Mouse (Mus musculus): Measurements from ENCODE around the gene Ttc23l. TPM values are rescaled to one million over a fixed set of nuclear protein-coding genes. Genes with fewer than 3 reads are reported as not detected.

Ttc23l gene
- not detected in 2 replicates for polyA plus RNA-seq (2015; fragmentation: Nextera tagmentation; extraction: Ambion mirVana)

DNA sequence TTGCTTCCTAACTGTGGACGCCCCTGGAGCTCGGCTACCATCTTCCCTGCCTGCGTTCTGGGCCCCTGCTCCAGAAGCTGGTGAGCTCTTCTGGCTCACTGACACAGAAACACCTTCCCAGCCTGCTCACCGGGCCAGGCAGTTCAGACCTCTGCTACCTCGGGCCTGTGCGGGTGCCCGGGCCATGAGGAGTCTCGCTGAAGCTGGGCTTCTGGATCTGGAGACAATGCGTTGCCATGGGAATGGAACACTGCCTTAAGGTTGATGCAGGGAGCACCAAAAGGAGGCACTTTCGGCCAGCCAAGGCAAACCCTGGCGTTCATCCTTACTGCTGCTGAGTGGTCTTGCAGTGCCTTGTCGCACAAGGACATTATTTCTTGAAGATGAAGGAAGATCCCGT is at the start of gene Ttc23l:
Gene Ttc23l, minus strand, starts transcription at position 204 of the 400 bp plus-strand sequence.
- H3K27me3 ChIP-seq, result no peaks in the 10 kb centered on the region
- no peaks in the 10 kb centered on the region for H3K4me1 ChIP-seq
- ATAC-seq (replicated peaks), result no peak
- no peak within 1 kb of the TSS for H3K4me3 ChIP-seq
- H3K36me3 ChIP-seq, result no peaks in the 10 kb centered on the region
- no peak within 1 kb of the TSS for H3K9ac ChIP-seq (replicated peaks)
- H3K9me3 ChIP-seq, result no peaks in the 10 kb centered on the region
- no peak within 1 kb of the TSS for H3K4me2 ChIP-seq (replicated peaks)
- WGBS, result 83% methylated on average over 13 of the region's 13 CpGs
- H3K27ac ChIP-seq (replicated peaks), result no peak within 1 kb of the TSS

DNA sequence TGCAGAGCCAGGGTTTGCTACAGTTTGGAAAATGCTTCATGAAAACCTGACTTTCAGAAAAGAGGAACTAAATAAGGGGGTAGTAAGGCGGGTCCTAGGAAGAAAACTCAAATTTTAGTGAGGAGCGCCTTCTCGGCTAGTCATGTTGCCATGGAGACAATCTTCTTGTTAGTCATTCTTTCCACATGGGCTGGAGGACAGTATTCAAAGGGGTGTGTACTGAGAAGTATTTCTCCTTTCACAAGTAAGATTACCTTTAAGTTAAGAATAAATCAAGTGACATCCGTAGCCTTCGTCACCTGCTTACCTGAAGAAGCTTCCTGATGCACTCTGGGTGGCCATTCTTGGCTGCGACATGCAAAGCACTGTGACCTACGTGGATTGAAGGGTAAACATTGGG is 40.9 kb upstream of the Ttc23l start:
- H3K36me3 ChIP-seq, result no peaks in the 10 kb centered on the region; the same call in 1 of the 2 replicates
- no peak for ATAC-seq (replicated peaks)
- H3K4me1 ChIP-seq, result peaks cover 11% of the 10 kb centered on the region; the same call in 1 of the 2 replicates
- H3K9ac ChIP-seq (replicated peaks), result no peak overlapping the region
- no peak overlapping the region for H3K4me3 ChIP-seq
- H3K27me3 ChIP-seq, result no peaks in the 10 kb centered on the region
- no peak overlapping the region for H3K27ac ChIP-seq (replicated peaks)
- H3K4me2 ChIP-seq (replicated peaks), result no peak overlapping the region
- H3K9me3 ChIP-seq, result no peaks in the 10 kb centered on the region
- 81% methylated on average over 7 of the region's 7 CpGs for WGBS

DNA sequence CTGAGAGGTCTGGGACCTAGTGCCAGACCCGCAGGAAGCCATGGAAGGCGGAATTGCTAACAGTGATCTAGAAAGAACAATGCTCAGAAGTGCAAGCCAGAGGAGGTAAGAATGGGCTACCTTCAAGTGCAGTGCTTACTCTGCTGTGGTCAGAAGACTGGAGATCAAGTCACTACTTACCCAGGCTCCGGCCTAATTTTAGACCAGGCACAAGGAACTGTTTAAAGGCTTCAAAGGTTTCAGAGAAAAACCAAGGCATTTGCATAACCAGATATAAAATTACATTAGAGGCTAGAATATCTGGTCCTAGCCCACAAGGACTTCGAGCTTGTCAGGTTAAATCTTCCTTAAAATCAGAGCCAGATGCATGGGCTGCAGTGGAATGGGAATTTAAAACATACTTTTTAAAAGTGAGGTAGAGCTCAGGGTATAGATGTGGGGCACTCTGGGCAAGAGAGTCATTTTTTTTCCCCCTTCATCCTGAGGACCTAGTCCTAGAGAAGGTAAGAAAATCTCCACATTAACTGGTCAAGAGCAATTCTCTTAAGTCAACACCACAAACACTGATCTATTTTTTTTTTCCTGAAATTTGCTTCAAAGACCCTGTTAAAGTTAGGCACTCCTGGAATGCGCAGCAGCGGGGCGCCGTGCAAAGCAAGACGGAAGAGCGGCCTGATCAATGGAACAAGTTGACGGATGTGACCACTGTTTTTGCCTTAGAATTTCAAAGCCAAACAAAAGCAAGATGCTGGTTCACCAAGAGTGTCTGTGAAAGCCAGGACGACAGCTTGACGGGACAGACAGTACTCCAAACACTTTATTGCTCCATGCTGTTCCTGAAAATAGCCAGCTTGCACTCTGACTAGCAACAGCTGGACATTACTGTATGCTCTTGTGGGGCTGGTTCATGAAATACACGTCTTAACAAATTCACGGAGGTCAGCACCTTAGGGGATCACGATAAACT is 40.1 kb upstream of the Ttc23l start:
- 81% methylated on average over 16 of the region's 16 CpGs for whole genome bisulfite sequencing

DNA sequence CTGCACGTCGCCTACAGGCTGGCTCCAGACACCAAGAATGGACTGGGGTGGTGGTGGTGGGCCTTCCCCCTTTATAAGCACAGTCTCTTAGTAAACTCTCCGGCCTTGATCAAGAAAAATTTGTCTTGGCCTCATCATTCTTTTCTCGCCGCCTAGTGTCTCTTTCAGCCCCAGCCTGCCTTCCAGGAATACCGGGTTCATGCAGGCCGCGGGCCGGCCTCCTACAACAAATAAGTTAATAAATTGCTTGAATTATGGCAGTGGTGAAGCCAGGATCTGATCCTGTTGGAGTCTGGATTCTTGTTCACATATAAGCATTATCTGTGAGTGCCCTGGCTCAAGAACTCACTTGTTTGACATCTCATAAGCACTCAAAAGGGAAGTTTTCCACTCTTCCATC is 38.4 kb upstream of the Ttc23l start:
- no peak for ATAC-seq (replicated peaks)
- Histone ChIP-seq H3K9me3 (no peaks in the 10 kb centered on the region), H3K9ac (replicated peaks) (no peak overlapping the region), H3K4me2 (replicated peaks) (no peak overlapping the region), H3K36me3 (no peaks in the 10 kb centered on the region), H3K27me3 (no peaks in the 10 kb centered on the region), H3K27ac (replicated peaks) (no peak overlapping the region), H3K4me1 (peaks cover 11% of the 10 kb centered on the region; the same call in 1 of the 2 replicates), H3K4me3 (no peak overlapping the region)
- WGBS, result 96% methylated on average over 9 of the region's 9 CpGs

More for the DNA sequence above, 40.1 kb upstream of the Ttc23l start:
- Histone ChIP-seq H3K9me3 (no peaks in the 10 kb centered on the region), H3K27me3 (no peaks in the 10 kb centered on the region), H3K27ac (replicated peaks) (no peak overlapping the region), H3K4me1 (peaks cover 11% of the 10 kb centered on the region; the same call in 1 of the 2 replicates), H3K4me3 (no peak overlapping the region), H3K4me2 (replicated peaks) (no peak overlapping the region), H3K9ac (replicated peaks) (no peak overlapping the region), H3K36me3 (no peaks in the 10 kb centered on the region)
- no peak for ATAC-seq (replicated peaks)

DNA sequence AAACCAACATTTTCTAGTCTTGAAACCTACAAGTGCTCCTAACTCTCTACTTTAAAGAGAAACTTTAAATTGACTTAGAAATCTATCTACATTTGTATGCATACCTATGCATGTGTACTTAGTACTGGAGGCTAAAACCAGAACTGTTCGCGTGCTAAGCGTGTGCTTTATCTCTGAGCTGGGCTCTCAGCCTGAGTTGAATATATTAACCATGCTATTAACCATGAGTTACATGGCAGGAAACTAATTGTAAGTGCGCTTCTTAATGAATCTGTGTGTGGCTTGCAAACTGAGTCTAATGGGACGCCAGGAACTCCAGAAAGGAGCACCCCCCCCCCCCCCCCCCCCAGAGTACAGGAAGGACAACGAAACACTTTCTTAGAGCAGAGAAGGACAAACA is 36.9 kb upstream of the Ttc23l start:
- peaks cover 11% of the 10 kb centered on the region; the same call in 1 of the 2 replicates for H3K4me1 ChIP-seq
- no peak overlapping the region for H3K9ac ChIP-seq (replicated peaks)
- H3K36me3 ChIP-seq, result no peaks in the 10 kb centered on the region
- 34% methylated on average over 6 of the region's 6 CpGs for WGBS
- no peaks in the 10 kb centered on the region for H3K9me3 ChIP-seq
- no peak overlapping the region for H3K27ac ChIP-seq (replicated peaks)
- ATAC-seq (replicated peaks), result 0 out of 2 replicates have a peak, but pooled peaks have one; percentile 37
- H3K27me3 ChIP-seq, result no peaks in the 10 kb centered on the region
- no peak overlapping the region for H3K4me3 ChIP-seq
- H3K4me2 ChIP-seq (replicated peaks), result no peak overlapping the region

DNA sequence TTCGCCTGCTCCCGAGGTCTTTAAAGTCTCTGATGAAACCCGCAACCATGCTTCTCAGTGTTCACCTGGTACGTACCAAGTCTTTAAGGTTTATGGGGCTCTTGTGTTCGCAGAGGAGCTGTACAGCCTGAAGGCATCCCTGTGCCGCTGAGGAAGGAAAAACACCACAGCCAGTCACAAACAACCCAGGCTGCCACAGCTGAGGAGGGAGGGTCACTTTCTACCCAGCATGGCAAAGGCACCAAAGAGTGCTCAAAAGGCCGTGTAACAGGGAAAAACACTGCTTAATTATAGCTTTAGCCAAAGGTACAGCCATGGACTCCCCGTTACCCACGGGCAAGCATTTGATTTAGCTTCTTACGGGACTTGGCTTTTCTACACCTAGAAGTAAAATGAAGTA is 36.4 kb upstream of the Ttc23l start:
- H3K27me3 ChIP-seq, result no peaks in the 10 kb centered on the region
- no peaks in the 10 kb centered on the region for H3K9me3 ChIP-seq
- 0 out of 2 replicates have a peak, but pooled peaks have one; percentile 33 for ATAC-seq (replicated peaks)
- no peak overlapping the region for H3K4me3 ChIP-seq
- no peak overlapping the region for H3K4me2 ChIP-seq (replicated peaks)
- WGBS, result 71% methylated on average over 10 of the region's 10 CpGs
- no peak overlapping the region for H3K9ac ChIP-seq (replicated peaks)
- H3K4me1 ChIP-seq, result peaks cover 11% of the 10 kb centered on the region; the same call in 1 of the 2 replicates
- no peak overlapping the region for H3K27ac ChIP-seq (replicated peaks)
- H3K36me3 ChIP-seq, result no peaks in the 10 kb centered on the region

DNA sequence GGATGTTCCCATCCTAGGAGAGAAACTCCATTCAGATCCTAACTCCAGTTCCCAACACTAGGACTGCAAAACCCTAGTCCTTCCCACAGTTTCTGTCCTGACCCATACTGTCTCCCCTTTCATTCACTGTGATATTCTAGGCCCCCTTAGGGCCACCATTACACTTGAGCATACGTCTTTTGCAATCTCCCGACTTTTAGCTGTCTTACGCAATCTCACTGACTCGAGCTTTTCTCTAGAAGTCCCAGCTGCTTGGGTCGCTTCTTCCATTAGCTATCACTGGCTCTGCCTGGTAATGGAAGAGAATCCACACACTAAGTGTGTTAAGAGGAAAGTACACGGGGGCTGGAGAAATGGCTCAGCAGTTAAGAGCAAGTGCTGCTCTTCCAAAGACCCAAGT is 34.6 kb upstream of the Ttc23l start:
- Histone ChIP-seq H3K27ac (replicated peaks) (no peak overlapping the region), H3K27me3 (no peaks in the 10 kb centered on the region), H3K4me2 (replicated peaks) (no peak overlapping the region), H3K4me3 (no peak overlapping the region), H3K4me1 (peaks cover 11% of the 10 kb centered on the region; the same call in 1 of the 2 replicates), H3K9me3 (no peaks in the 10 kb centered on the region), H3K36me3 (no peaks in the 10 kb centered on the region; the same call in 1 of the 2 replicates), H3K9ac (replicated peaks) (no peak overlapping the region)
- 94% methylated on average over 6 of the region's 6 CpGs for WGBS
- ATAC-seq (replicated peaks), result no peak

DNA sequence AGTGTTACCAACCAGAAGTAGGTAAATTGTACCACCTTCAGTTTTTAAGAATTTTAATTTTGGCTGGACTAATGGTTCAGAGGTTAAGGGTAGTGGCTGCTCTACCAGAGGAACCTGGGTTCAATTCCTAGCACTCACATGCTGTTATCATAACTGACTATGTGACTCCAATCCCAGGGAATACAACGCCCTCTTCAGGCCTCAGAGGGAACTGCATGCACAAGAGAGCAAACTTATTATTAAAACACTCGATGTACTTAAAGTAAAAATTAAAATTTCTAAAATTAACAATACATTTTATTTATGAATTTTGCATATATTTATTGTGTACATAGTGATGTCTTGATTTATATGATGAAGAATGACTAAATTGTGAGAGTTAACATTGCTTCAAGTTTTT is 28.1 kb upstream of the Ttc23l start:
- H3K27ac ChIP-seq (replicated peaks), result no peak overlapping the region
- H3K4me1 ChIP-seq, result no peaks in the 10 kb centered on the region
- H3K4me3 ChIP-seq, result no peak overlapping the region
- H3K9me3 ChIP-seq, result no peaks in the 10 kb centered on the region
- H3K36me3 ChIP-seq, result peaks cover 3% of the 10 kb centered on the region; the same call in 1 of the 2 replicates
- no peak overlapping the region for H3K9ac ChIP-seq (replicated peaks)
- no peaks in the 10 kb centered on the region for H3K27me3 ChIP-seq
- no peak overlapping the region for H3K4me2 ChIP-seq (replicated peaks)
- no peak for ATAC-seq (replicated peaks)
- WGBS, result 82% methylated on average over 2 of the region's 2 CpGs

DNA sequence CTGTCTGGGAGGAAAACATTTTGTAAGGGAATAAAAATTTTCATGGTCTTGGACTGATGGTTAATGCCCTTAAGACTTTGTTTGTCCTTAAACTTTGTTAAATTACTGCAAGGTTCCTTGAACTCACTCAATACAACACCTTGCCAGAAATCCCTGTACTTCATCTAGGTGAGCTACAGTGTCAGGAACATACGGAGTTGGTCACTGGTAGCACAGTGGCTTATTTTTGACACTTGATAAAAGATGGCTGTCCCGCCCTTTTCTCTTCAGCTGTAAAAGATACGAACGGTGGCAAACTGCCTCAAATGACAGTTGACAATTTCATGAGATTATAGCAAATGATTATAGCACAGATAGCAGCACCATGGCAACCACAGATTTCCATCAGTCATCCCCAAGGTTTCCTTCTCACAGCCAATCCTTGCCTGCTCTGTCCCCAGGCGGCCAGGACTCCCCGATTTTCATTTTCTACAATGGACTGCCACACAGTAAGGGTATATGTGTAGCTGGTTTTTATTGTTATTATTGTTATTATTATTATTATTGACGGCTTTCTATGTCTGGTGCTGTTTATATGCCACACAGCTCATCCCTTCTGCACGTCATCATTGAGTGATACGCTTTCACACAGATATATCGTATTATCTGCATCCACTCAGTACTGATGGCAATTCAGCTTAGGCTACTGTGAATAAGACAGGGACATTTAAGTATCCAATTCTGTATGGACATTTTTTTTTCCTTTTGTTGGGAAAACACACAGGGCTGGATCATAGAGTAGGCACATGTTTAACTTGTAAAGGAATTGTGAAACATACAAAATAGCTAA is 26.1 kb upstream of the Ttc23l start:
- Histone ChIP-seq H3K27me3 (no peaks in the 10 kb centered on the region), H3K27ac (replicated peaks) (no peak overlapping the region), H3K9me3 (no peaks in the 10 kb centered on the region), H3K4me2 (replicated peaks) (no peak overlapping the region), H3K9ac (replicated peaks) (no peak overlapping the region), H3K4me1 (no peaks in the 10 kb centered on the region), H3K36me3 (peaks cover 3% of the 10 kb centered on the region; the same call in 1 of the 2 replicates), H3K4me3 (no peak overlapping the region)
- ATAC-seq (replicated peaks), result peak; percentile 80
- 80% methylated on average over 10 of the region's 10 CpGs for WGBS

DNA sequence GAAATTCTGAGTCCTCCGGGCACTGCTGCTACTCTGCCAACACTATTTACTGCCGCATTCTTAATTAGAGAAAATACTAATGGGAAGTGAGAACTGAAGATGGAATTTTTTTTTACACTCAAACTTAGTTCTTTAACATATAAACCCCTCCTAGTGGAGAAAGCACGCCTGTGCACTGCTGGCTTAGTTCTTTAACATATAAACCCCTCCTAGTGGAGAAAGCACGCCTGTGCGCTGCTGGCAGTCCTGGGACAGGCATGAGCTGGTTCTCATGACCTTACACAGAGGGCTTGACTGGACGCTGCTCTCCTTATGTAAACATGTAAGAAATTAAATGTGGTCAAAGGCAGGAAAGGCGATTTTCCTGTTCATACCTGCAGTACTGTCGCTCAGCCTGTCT is 24.9 kb upstream of the Ttc23l start:
- ATAC-seq (replicated peaks), result peak; percentile 86
- no peak overlapping the region for H3K4me3 ChIP-seq
- H3K9me3 ChIP-seq, result no peaks in the 10 kb centered on the region
- H3K9ac ChIP-seq (replicated peaks), result no peak overlapping the region
- WGBS, result 49% methylated on average over 8 of the region's 8 CpGs
- H3K4me2 ChIP-seq (replicated peaks), result no peak overlapping the region
- H3K27ac ChIP-seq (replicated peaks), result no peak overlapping the region
- H3K27me3 ChIP-seq, result no peaks in the 10 kb centered on the region
- H3K4me1 ChIP-seq, result no peaks in the 10 kb centered on the region
- 0 out of 2 replicates have a peak, but pooled peaks cover 3% of the 10 kb centered on the region for H3K36me3 ChIP-seq

DNA sequence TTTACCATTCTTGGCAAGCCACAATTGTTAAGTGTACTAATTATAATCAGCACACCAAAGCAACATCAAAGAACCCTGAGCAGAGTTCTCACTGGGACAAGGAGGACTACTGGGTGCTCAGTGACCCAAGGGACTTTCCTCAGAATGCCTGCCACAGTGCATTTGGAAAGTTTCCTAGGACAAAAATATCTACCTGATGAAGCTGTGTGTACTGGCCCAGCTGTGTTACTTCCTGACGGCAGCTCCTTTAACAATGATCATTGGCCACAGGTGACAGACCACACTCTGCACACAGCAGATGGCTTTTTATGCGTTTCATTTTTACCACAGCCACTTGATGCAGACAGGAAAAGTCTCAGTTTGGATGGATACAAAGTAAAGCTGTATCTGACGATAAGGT is 20.7 kb upstream of the Ttc23l start:
- H3K27ac ChIP-seq (replicated peaks), result no peak overlapping the region
- H3K9me3 ChIP-seq, result no peaks in the 10 kb centered on the region
- no peak overlapping the region for H3K4me2 ChIP-seq (replicated peaks)
- no peaks in the 10 kb centered on the region for H3K27me3 ChIP-seq
- no peaks in the 10 kb centered on the region for H3K4me1 ChIP-seq
- WGBS, result 73% methylated on average over 3 of the region's 3 CpGs
- H3K36me3 ChIP-seq, result peaks cover 23% of the 10 kb centered on the region
- H3K4me3 ChIP-seq, result no peak overlapping the region
- no peak for ATAC-seq (replicated peaks)
- no peak overlapping the region for H3K9ac ChIP-seq (replicated peaks)

DNA sequence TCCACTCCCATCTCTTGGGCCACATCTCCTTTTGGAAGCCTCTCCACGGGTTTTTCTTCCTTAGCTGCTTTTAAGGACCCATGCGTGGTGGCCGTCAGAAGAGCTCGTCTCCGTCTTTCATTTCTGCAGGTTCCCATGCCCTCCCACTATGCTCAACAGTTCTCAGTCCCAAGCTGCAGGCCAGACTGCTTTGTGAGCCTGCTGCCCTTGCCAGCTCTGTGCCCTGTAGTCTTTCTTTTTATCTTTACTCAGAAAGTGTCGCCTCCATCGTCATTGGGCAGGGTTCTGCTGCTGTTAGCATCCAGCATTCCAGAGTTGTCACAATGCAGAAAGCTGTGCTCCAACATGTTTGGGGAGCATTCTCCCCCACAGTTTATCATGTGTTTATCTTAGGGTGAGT is 8.0 kb upstream of the Ttc23l start:
- Histone ChIP-seq H3K4me1 (no peaks in the 10 kb centered on the region), H3K27me3 (no peaks in the 10 kb centered on the region), H3K4me2 (replicated peaks) (no peak overlapping the region), H3K9me3 (no peaks in the 10 kb centered on the region), H3K9ac (replicated peaks) (no peak overlapping the region), H3K36me3 (peaks cover 32% of the 10 kb centered on the region), H3K4me3 (no peak overlapping the region), H3K27ac (replicated peaks) (no peak overlapping the region)
- ATAC-seq (replicated peaks), result no peak
- WGBS, result 84% methylated on average over 7 of the region's 7 CpGs
